Mouse (Mus musculus) lung, postnatal 0 days (tissue): ENCODE results near the gene Galnt11. TPM values are rescaled to one million over a fixed set of nuclear protein-coding genes. Genes with fewer than 3 reads are reported as not detected.
"Not testable (repeated sequence)": the region's sequence is repeated elsewhere in the genome, so short reads cannot be mapped to it uniquely, and the experiment has no call there.

Source experiments
- ATAC-seq: fragments of 200-750 bp; cut with Nextera tagmentation; 2 replicates; pipeline ENCODE4 v1.8.0; 2017; ENCODE audit warnings: moderate library complexity
- DNase-seq: peaks from one replicate; pipeline ENCODE4 v3.0.0-alpha.2; 2016; ENCODE audit warnings: low spot score
- H3K27ac ChIP-seq: fragments of 300-500 bp; sonication (generic); 2 replicates; pipeline ENCODE4 v1.5.1; 2014; ENCODE audit warnings: antibody characterized with exemption, mild to moderate bottlenecking, low read length, mixed read lengths
- H3K27me3 ChIP-seq: fragments of 300-500 bp; sonication (generic); replicated peaks from 2 replicates; pipeline ENCODE4 v1.6.1; 2014; ENCODE audit warnings: low read length, mixed read lengths; ENCODE audit not compliant: insufficient read depth
- H3K36me3 ChIP-seq: fragments of 300-500 bp; sonication (generic); 2 replicates; pipeline ENCODE4 v1.6.1; 2014; ENCODE audit warnings: low read length, mixed read lengths; ENCODE audit not compliant: insufficient read depth
- H3K4me1 ChIP-seq: fragments of 300-500 bp; sonication (generic); 2 replicates; pipeline ENCODE4 v1.6.1; 2014; ENCODE audit warnings: antibody characterized with exemption, low read depth, low read length, mixed read lengths; ENCODE audit not compliant: insufficient read depth
- H3K4me2 ChIP-seq: fragments of 300-500 bp; sonication (generic); replicated peaks from 2 replicates; pipeline ENCODE4 v1.6.1; 2014; ENCODE audit warnings: low read depth, mild to moderate bottlenecking, low read length, moderate library complexity, mixed read lengths
- H3K4me3 ChIP-seq: fragments of 300-500 bp; sonication (generic); 2 replicates; pipeline ENCODE4 v1.5.1; 2014; ENCODE audit warnings: low read depth, low read length
- H3K9ac ChIP-seq: fragments of 300-500 bp; sonication (generic); replicated peaks from 2 replicates; pipeline ENCODE4 v1.6.1; 2014; ENCODE audit warnings: low read depth, mild to moderate bottlenecking
- H3K9me3 ChIP-seq: fragments of 300-500 bp; sonication (generic); 2 replicates; pipeline ENCODE4 v1.6.1; 2016; ENCODE audit warnings: low read length, mixed read lengths
- CTCF ChIP-seq: IDR thresholded peaks from 2 replicates; pipeline ENCODE4 v1.5.1; 2016; ENCODE audit warnings: antibody characterized with exemption, mild to moderate bottlenecking
- EP300 ChIP-seq: IDR thresholded peaks from 2 replicates; pipeline ENCODE4 v1.6.1; 2016; ENCODE audit warnings: antibody characterized with exemption, mild to moderate bottlenecking, control low read depth
- WGBS: fragments of 180-500 bp; shearing (Covaris S2); extraction: QIAGEN DNeasy Blood & Tissue Kit; methylation state at CpG from one replicate; pipeline ENCODE4 v1.1.7; 2014; 5-methylcytosine and 5-hydroxymethylcytosine counted together
- polyA plus RNA-seq: library from polyadenylated mRNA; unstranded; fragments of >200 nt; fragmentation: Nextera tagmentation; extraction: Ambion mirVana; gene quantifications from 2 replicates; pipeline ENCODE4 v1.2.1, GENCODE M21; 2015

The Galnt11 gene
- polyA plus RNA-seq, 1 experiment from 2014 or later, result 25.1 TPM

- no peak for ATAC-seq
- Histone ChIP-seq H3K36me3 (no peaks in the 10 kb centered on the region), H3K4me1 (no peaks in the 10 kb centered on the region), H3K9ac (no peak overlapping the region), H3K27me3 (no peaks in the 10 kb centered on the region), H3K4me3 (no peak overlapping the region), H3K9me3 (no peaks in the 10 kb centered on the region), H3K27ac (no peak overlapping the region), H3K4me2 (no peak overlapping the region)
- DNase-seq, result no peak
- WGBS, result 80% methylated on average over 6 of the region's 6 CpGs
- no peak for TF ChIP-seq EP300
- TF ChIP-seq CTCF, result no peak
These were observed 6.7 kb upstream of the Galnt11 start for GRCm38 (mm10) chr5:25215006-25215405.

DNA sequence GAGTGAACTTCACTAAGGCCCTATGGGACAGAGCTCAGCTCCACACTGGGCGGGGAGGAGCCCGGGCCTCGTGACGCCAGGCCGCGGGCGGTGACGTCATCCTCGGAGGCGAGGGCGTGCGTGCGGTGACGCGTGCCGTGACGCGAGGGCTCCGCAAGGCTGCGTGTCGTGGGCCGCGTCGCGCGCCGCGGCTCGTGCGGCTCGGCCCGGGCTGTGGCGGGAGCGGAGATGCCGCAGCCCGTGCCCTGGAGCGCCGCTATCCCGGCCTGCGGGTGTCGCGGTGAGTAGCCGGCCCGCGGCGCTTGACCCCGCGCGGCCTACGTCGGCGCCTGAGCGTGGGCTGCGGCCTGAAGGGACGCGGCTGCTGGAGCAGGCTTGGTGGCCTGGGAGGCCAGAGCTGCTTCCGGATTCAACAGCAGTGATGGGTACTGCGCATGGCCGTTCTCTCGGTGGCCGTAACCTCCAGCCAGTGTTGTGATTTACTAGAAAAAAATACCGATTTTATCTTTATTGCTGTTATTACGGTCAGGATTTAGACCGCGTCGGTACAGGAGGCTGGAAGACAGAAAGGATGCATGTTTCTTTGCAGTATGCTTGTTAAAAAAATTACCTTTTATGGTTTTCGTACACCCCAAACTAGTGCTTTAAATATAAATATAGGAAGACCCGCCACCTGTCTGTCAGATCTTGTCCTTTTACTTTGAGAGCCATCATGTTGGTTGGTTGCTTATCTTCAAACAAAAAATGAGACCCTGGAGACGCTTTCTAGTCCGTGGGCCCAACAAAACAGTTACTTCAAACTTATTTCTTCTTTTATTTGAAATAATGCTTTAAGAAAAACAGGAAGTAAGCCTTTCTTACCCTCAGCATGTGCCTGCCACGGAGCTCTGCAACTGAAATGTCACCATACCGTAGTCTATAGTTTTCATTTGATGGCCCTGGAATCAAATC is 1.3 kb downstream of the Galnt11 start, which contains the start of gene E130116L18Rik:
TSS of gene E130116L18Rik (minus strand) at position 402 of the 951 bp plus-strand sequence.
- Histone ChIP-seq H3K27me3 (no peaks in the 10 kb centered on the region), H3K36me3 (no peaks in the 10 kb centered on the region), H3K4me1 (no peaks in the 10 kb centered on the region), H3K27ac (peak within 1 kb of the TSS; percentile 85), H3K9ac (peak within 1 kb of the TSS; percentile 77), H3K9me3 (no peaks in the 10 kb centered on the region), H3K4me3 (peak within 1 kb of the TSS; percentile 72), H3K4me2 (peak within 1 kb of the TSS; percentile 61)
- peak; percentile 92 for DNase-seq
- WGBS, result 2% methylated on average over 63 of the region's 72 CpGs
- ATAC-seq, result peak; percentile 98
- 0 out of 2 replicates have a peak, but pooled peaks have one; percentile 1 for TF ChIP-seq CTCF
- no peak for TF ChIP-seq EP300

GRCm38 (mm10) chr5:25224377-25224776 is 2.7 kb downstream of the Galnt11 start:
- H3K4me1 ChIP-seq, ATAC-seq, H3K27ac ChIP-seq, H3K36me3 ChIP-seq, H3K4me2 ChIP-seq, H3K9me3 ChIP-seq, DNase-seq, H3K4me3 ChIP-seq, H3K9ac ChIP-seq, H3K27me3 ChIP-seq: not testable (repeated sequence)
- WGBS, result 78% methylated on average over 1 of the region's 1 CpGs

DNA sequence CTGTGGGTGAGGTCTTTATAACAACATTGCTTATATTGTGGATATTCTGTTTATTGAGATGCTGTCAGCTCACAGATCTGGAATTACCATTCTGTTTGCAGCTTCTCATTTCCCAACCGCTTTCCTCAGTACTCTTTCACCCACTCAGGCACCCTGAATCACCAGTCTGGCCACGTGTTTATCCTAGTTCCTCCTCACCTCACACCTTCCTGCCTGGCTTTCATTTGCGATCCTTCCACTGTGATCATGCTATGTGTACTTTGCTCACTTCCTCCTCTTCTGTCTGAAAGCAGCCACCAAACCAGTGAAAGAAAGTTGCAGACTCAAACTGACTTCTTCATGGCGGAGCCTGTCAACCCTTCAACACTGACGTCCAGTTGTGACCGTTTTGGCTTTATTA is 21.4 kb downstream of the Galnt11 start:
- DNase-seq (peak; percentile 19), ATAC-seq (no peak)
- H3K9me3 ChIP-seq, result no peaks in the 10 kb centered on the region
- no peak overlapping the region for H3K4me3 ChIP-seq
- H3K27ac ChIP-seq, result no peak overlapping the region
- H3K36me3 ChIP-seq, result no peaks in the 10 kb centered on the region
- no peaks in the 10 kb centered on the region for H3K4me1 ChIP-seq
- H3K4me2 ChIP-seq, result no peak overlapping the region
- H3K9ac ChIP-seq, result no peak overlapping the region
- TF ChIP-seq EP300 (no peak), CTCF (no peak)
- no peaks in the 10 kb centered on the region for H3K27me3 ChIP-seq
- WGBS, result 78% methylated on average over 6 of the region's 6 CpGs

- DNase-seq (no peak), ATAC-seq (no peak)
- Histone ChIP-seq H3K36me3 (peaks cover under 1% of the 10 kb centered on the region; the same call in 1 of the 2 replicates), H3K9ac (no peak overlapping the region), H3K4me1 (no peaks in the 10 kb centered on the region), H3K27me3 (no peaks in the 10 kb centered on the region), H3K27ac (no peak overlapping the region), H3K9me3 (no peaks in the 10 kb centered on the region), H3K4me2 (no peak overlapping the region), H3K4me3 (no peak overlapping the region)
- no peak for TF ChIP-seq CTCF
- TF ChIP-seq EP300, result no peak
- WGBS, result 83% methylated on average over 10 of the region's 10 CpGs
These were observed 24.2 kb downstream of the Galnt11 start for GRCm38 (mm10) chr5:25245806-25246472.

- Histone ChIP-seq H3K4me3 (no peak overlapping the region), H3K27me3 (no peaks in the 10 kb centered on the region), H3K36me3 (peaks cover 6% of the 10 kb centered on the region; the same call in 1 of the 2 replicates), H3K4me1 (no peaks in the 10 kb centered on the region), H3K9me3 (no peaks in the 10 kb centered on the region), H3K9ac (no peak overlapping the region), H3K27ac (no peak overlapping the region), H3K4me2 (no peak overlapping the region)
- TF ChIP-seq CTCF, result no peak
- TF ChIP-seq EP300, result no peak
- no peak for DNase-seq
- 87% methylated on average over 1 of the region's 1 CpGs for WGBS
- ATAC-seq, result no peak
These were observed 24.8 kb downstream of the Galnt11 start for GRCm38 (mm10) chr5:25246473-25246865.
